ENCODE assay signal across 14 mouse cellular contexts in the genomic region with DNA sequence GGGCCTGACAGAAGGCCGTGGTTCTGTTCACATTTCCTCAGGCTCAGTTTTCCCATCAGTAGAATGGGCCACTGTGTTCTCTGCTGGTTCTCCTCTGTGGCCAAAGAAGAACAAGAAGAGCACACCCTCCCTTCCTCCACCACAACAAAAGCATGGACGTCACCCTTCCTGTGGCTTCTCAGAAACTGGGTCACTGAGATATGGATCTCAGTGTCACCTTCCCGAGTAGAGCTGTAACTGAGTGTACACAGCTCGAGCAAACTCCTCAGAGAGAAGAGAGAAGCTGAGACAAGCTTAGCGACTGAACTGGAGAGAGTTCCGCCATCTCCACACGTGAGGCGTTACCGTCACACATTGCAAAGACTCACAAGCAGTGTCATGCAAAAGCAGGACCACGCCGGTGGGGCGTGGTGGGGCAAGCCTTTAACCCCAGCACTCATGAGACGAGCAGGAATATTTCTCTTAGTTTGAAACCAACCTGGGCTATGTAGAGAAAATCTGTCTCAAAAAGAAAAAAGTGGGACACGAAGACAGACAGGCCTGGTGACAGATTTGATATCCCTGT. TPM values are rescaled to one million over a fixed set of nuclear protein-coding genes. Genes with fewer than 3 reads are reported as not detected.
DNase-seq lines count a peak whose midpoint lies in the region; ATAC-seq lines count a peak whose summit lies in the region.
"Had no signal": no experiment of that assay in that cellular context is flagged by ENCODE, and none has a peak within 500 bp of the region (broad histone marks: within the 10 kb centered on the region; RNA-seq: fewer than 3 reads in every experiment).

No protein-coding gene starts in this region.

- ATAC-seq in megakaryocyte progenitor cell, adult 5-6 weeks (replicated peaks; ENCODE audit: poor library complexity) = no peak
- ATAC-seq: forebrain, postnatal 0 days; intestine, embryonic 15.5 days had no signal

- DNase-seq in thymus, postnatal 14 days = peak; percentile 49
- DNase-seq in thymus, postnatal 4 days = no peak
- DNase-seq in ES-CJ7 (ENCODE audit: low read depth, low spot score) = peak; percentile 64
- peak; percentile 93 for DNase-seq in induced T-regulatory cell, adult 2 months (ENCODE audit: low read depth)
- no peak for DNase-seq in cerebellum, adult 9-10 months
- no peak for DNase-seq in B cell, adult 2 months
- DNase-seq: adrenal gland, adult 8-10 months; cerebellum, adult 2 months; forebrain, postnatal 0 days; gastrocnemius, postnatal 10 days; heart, adult 18-20 months; midbrain, embryonic 14.5 days had no signal

RNA-seq across cellular contexts. Expression of a gene that starts 10.4 kb away (rescaled TPM):
- total RNA-seq in megakaryocyte progenitor cell, adult 5-6 weeks (2015) = 8.3 and 8.9 TPM in 2 replicates
- total RNA-seq in megakaryocyte progenitor cell, adult 5-6 weeks (2017) = 6.2 and 9.5 TPM in 2 replicates
- total RNA-seq: forebrain, postnatal 0 days had no signal

RNA-seq across cellular contexts. Expression of a gene that starts 13.7 kb away (rescaled TPM):
- 29.4 and 31.9 TPM in 2 replicates for total RNA-seq in megakaryocyte progenitor cell, adult 5-6 weeks (2015)
- 28.7 and 28.9 TPM in 2 replicates for total RNA-seq in megakaryocyte progenitor cell, adult 5-6 weeks (2017)

RNA-seq across cellular contexts. Expression of a gene that starts 14.1 kb away (rescaled TPM):
- 81.2 and 99.2 TPM in 2 replicates for total RNA-seq in megakaryocyte progenitor cell, adult 5-6 weeks (2015)
- 85.6 and 101 TPM in 2 replicates for total RNA-seq in megakaryocyte progenitor cell, adult 5-6 weeks (2017)

RNA-seq across cellular contexts. Expression of a gene that starts 27.8 kb away (rescaled TPM):
- 0.10 TPM in 1 of 2 replicates, not detected in the other for total RNA-seq in megakaryocyte progenitor cell, adult 5-6 weeks (2015)
- total RNA-seq in megakaryocyte progenitor cell, adult 5-6 weeks (2017) = not detected in 2 replicates

RNA-seq across cellular contexts. Expression of a gene that starts 34.7 kb away (rescaled TPM):
- 5.4 and 6.0 TPM in 2 replicates for total RNA-seq in megakaryocyte progenitor cell, adult 5-6 weeks (2015)
- total RNA-seq in megakaryocyte progenitor cell, adult 5-6 weeks (2017) = 7.6 and 10.2 TPM in 2 replicates

Comparison
In these comparisons a context has a peak if more than half of its experiments do, and no peak if none do; other contexts are left out.
1. DNase-seq: peak in thymus, postnatal 14 days (single experiment), ES-CJ7 (single experiment) and induced T-regulatory cell, adult 2 months (single experiment); none in thymus, postnatal 4 days (single experiment), cerebellum, adult 9-10 months (single experiment) and B cell, adult 2 months (0 of 2).